Mouse (Mus musculus): ENCODE data around the gene Cir1.
A peak's percentile ranks its signal among the peaks of the same experiment; 100 is the strongest.

Cir1 gene

GRCm38 (mm10) chr2:73301979-73302378, 10.5 kb downstream of the Cir1 start:
- DNase-seq (ENCODE audit: low spot score in 2 of 2), result no peak

- no peak for DNase-seq (ENCODE audit: low spot score in 2 of 2)
Observed at GRCm38 (mm10) chr2:73298841-73299240, 13.7 kb downstream of the Cir1 start.

GRCm38 (mm10) chr2:73298154-73298553, 14.3 kb downstream of the Cir1 start:
- no peak for DNase-seq (ENCODE audit: low spot score in 2 of 2)

- DNase-seq (ENCODE audit: low spot score in 2 of 2), result no peak
Observed at GRCm38 (mm10) chr2:73295023-73295422, 17.5 kb downstream of the Cir1 start.

- DNase-seq (ENCODE audit: low spot score in 2 of 2), result no peak
Observed at GRCm38 (mm10) chr2:73291130-73291529, 21.4 kb downstream of the Cir1 start.

- DNase-seq (ENCODE audit: low spot score in 2 of 2), result no peak
Observed at GRCm38 (mm10) chr2:73285630-73286029, 26.9 kb downstream of the Cir1 start.

- DNase-seq (ENCODE audit: low spot score in 2 of 2), result no peak
Observed at GRCm38 (mm10) chr2:73281707-73282106, 30.8 kb downstream of the Cir1 start.

GRCm38 (mm10) chr2:73281048-73281661, 31.3 kb downstream of the Cir1 start:
- no peak for DNase-seq (ENCODE audit: low spot score in 2 of 2)

GRCm38 (mm10) chr2:73280356-73281047, 32.0 kb downstream of the Cir1 start:
- DNase-seq (ENCODE audit: low spot score in 2 of 2), result no peak

GRCm38 (mm10) chr2:73279271-73280038, 33.0 kb downstream of the Cir1 start:
- no peak for DNase-seq (ENCODE audit: low spot score in 2 of 2)

GRCm38 (mm10) chr2:73278869-73279268, 33.6 kb downstream of the Cir1 start:
- DNase-seq (ENCODE audit: low spot score in 2 of 2), result peak in 1 of 2 experiments; percentile 20

GRCm38 (mm10) chr2:73278131-73278854, 34.2 kb downstream of the Cir1 start:
- peak in 1 of 2 experiments; percentile 86 for DNase-seq (ENCODE audit: low spot score in 2 of 2)

- peak in 1 of 2 experiments; percentile 26 for DNase-seq (ENCODE audit: low spot score in 2 of 2)
Observed at GRCm38 (mm10) chr2:73277709-73278075, 34.8 kb downstream of the Cir1 start.

- no peak for DNase-seq (ENCODE audit: low spot score in 2 of 2)
Observed at GRCm38 (mm10) chr2:73277021-73277708, 35.3 kb downstream of the Cir1 start.

- DNase-seq (ENCODE audit: low spot score in 2 of 2), result no peak
Observed at GRCm38 (mm10) chr2:73276141-73276571, 36.3 kb downstream of the Cir1 start.

GRCm38 (mm10) chr2:73275261-73276040, 37.0 kb downstream of the Cir1 start:
- DNase-seq (ENCODE audit: low spot score in 2 of 2), result no peak

GRCm38 (mm10) chr2:73274119-73274920, 38.2 kb downstream of the Cir1 start:
- no peak for DNase-seq (ENCODE audit: low spot score in 2 of 2)

- DNase-seq (ENCODE audit: low spot score in 2 of 2), result peak in 1 of 2 experiments; percentile 39
Observed at GRCm38 (mm10) chr2:73273249-73274118, 39.0 kb downstream of the Cir1 start.

All from frontal cortex, postnatal 10 days (tissue).